Mouse (Mus musculus): ENCODE results near the gene AC140267.1.

The AC140267.1 gene

GRCm38 (mm10) chr15:80266281-80266680 lies 30.6 kb downstream of the AC140267.1 start:
- peak; percentile 36 to 72 for DNase-seq

- no peak for DNase-seq
Measured at GRCm38 (mm10) chr15:80271858-80272396, 36.3 kb downstream of the AC140267.1 start.

- DNase-seq, result no peak
Measured at GRCm38 (mm10) chr15:80277107-80277506, 41.5 kb downstream of the AC140267.1 start.

- peak in 1 of 2 experiments; percentile 45 for DNase-seq
Measured at GRCm38 (mm10) chr15:80277625-80278024, 42.0 kb downstream of the AC140267.1 start.

GRCm38 (mm10) chr15:80278121-80278759 lies 42.6 kb downstream of the AC140267.1 start:
- no peak for DNase-seq

GRCm38 (mm10) chr15:80279053-80279452 lies 43.4 kb downstream of the AC140267.1 start:
- DNase-seq, result no peak

GRCm38 (mm10) chr15:80280646-80281045 lies 45.0 kb downstream of the AC140267.1 start:
- peak in 1 of 2 experiments; percentile 40 for DNase-seq
